ENCODE assay signal across 14 mouse cellular contexts in the genomic region with DNA sequence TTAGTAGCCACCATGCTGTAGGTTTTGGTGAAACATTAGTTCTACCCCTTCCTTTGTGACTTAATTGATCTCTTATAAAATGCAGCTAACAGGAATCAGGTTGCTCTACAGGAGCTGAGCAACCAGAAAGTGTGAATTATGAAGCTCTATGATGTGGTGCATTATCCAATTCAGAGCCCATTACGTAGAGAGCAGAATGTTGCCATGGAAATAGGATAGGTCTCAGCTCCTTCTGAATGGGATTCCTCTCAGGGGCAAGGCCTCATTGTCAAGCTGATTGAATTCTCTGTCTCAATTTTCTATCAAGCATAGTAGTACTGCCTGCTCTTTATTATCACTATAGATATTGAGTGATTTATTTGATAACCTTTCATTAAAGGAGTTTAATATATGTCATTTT.
DNase-seq lines count a peak whose midpoint lies in the region; ATAC-seq lines count a peak whose summit lies in the region.
"Had no signal": no experiment of that assay in that cellular context is flagged by ENCODE, and none has a peak within 500 bp of the region (broad histone marks: within the 10 kb centered on the region; RNA-seq: fewer than 3 reads in every experiment).

No protein-coding gene starts in this region.

- H3K9ac ChIP-seq in midbrain, embryonic 11.5 days (ENCODE audit: low read length): no peak overlapping the region
- no peak overlapping the region for H3K9ac ChIP-seq in forebrain, embryonic 16.5 days (replicated peaks; ENCODE audit: low read depth, low read length)
- no peak overlapping the region for H3K9ac ChIP-seq in midbrain, embryonic 12.5 days (replicated peaks)
- H3K9ac ChIP-seq: heart, embryonic 15.5 days; liver, embryonic 13.5 days had no signal

- no peaks in the 10 kb centered on the region for H3K36me3 ChIP-seq in midbrain, embryonic 11.5 days (ENCODE audit: control insufficient read depth, insufficient read depth, low read length)
- no peaks in the 10 kb centered on the region for H3K36me3 ChIP-seq in midbrain, embryonic 10.5 days
- H3K36me3 ChIP-seq in forebrain, embryonic 16.5 days (ENCODE audit: control insufficient read depth, insufficient read depth): no peaks in the 10 kb centered on the region
- H3K36me3 ChIP-seq in midbrain, embryonic 12.5 days: no peaks in the 10 kb centered on the region
- H3K36me3 ChIP-seq: heart, embryonic 15.5 days; limb, embryonic 10.5 days; liver, embryonic 13.5 days had no signal

- H3K27ac ChIP-seq in midbrain, embryonic 11.5 days (ENCODE audit: low read depth, low read length): no peak overlapping the region
- H3K27ac ChIP-seq in midbrain, embryonic 10.5 days (replicated peaks): no peak overlapping the region
- H3K27ac ChIP-seq in forebrain, embryonic 16.5 days (ENCODE audit: low read length): no peak overlapping the region
- H3K27ac ChIP-seq in midbrain, embryonic 12.5 days (replicated peaks): no peak overlapping the region
- H3K27ac ChIP-seq: heart, embryonic 15.5 days; limb, embryonic 10.5 days; liver, embryonic 13.5 days had no signal

- no peaks in the 10 kb centered on the region for H3K27me3 ChIP-seq in midbrain, embryonic 11.5 days (ENCODE audit: control insufficient read depth, insufficient read depth, low read length)
- no peaks in the 10 kb centered on the region for H3K27me3 ChIP-seq in midbrain, embryonic 10.5 days (ENCODE audit: low read depth, poor library complexity, severe bottlenecking)
- no peaks in the 10 kb centered on the region for H3K27me3 ChIP-seq in forebrain, embryonic 16.5 days (replicated peaks; ENCODE audit: control insufficient read depth, insufficient read depth, low read length)
- H3K27me3 ChIP-seq in midbrain, embryonic 12.5 days: no peaks in the 10 kb centered on the region
- H3K27me3 ChIP-seq: heart, embryonic 15.5 days; liver, embryonic 13.5 days; megakaryocyte, embryonic 14.5 days had no signal

- peak; percentile 61 for ATAC-seq in midbrain, embryonic 11.5 days (ENCODE audit: low FRiP score)
- peak; percentile 74 for ATAC-seq in forebrain, embryonic 16.5 days
- ATAC-seq in midbrain, embryonic 12.5 days (ENCODE audit: low FRiP score, low read depth): peak; percentile 76
- ATAC-seq in megakaryocyte-erythroid progenitor cell, adult 5-6 weeks (replicated peaks; ENCODE audit: low FRiP score, low TSS enrichment, poor library complexity, severe bottlenecking): no peak

- H3K9me3 ChIP-seq in midbrain, embryonic 11.5 days (ENCODE audit: control insufficient read depth, low read length): no peaks in the 10 kb centered on the region
- H3K9me3 ChIP-seq in midbrain, embryonic 10.5 days (replicated peaks): no peaks in the 10 kb centered on the region
- H3K9me3 ChIP-seq in forebrain, embryonic 16.5 days (ENCODE audit: control insufficient read depth, low read length): no peaks in the 10 kb centered on the region
- no peaks in the 10 kb centered on the region for H3K9me3 ChIP-seq in midbrain, embryonic 12.5 days
- H3K9me3 ChIP-seq: heart, embryonic 15.5 days; limb, embryonic 10.5 days; liver, embryonic 13.5 days; megakaryocyte, embryonic 14.5 days had no signal

- H3K4me3 ChIP-seq in midbrain, embryonic 11.5 days (ENCODE audit: low read depth, low read length): no peak overlapping the region
- H3K4me3 ChIP-seq in midbrain, embryonic 10.5 days: no peak overlapping the region
- no peak overlapping the region for H3K4me3 ChIP-seq in forebrain, embryonic 16.5 days (replicated peaks; ENCODE audit: low read length)
- no peak overlapping the region for H3K4me3 ChIP-seq in midbrain, embryonic 12.5 days
- H3K4me3 ChIP-seq: heart, embryonic 15.5 days; limb, embryonic 10.5 days; liver, embryonic 13.5 days; megakaryocyte, embryonic 14.5 days had no signal

- peak; percentile 86 for DNase-seq in midbrain, embryonic 11.5 days (ENCODE audit: low spot score, missing footprints)
- no peak for DNase-seq in midbrain, embryonic 10.5 days (ENCODE audit: low spot score)
- DNase-seq in cerebellum, adult 9-11 months: no peak
- no peak for DNase-seq in left cerebral cortex, adult 18-20 months (ENCODE audit: low spot score in 2 of 2)
- DNase-seq: adrenal gland, adult 8-10 months; cerebellum, adult 2 months; liver, embryonic 13.5 days; thymus, adult 18-20 months had no signal

- H3K4me2 ChIP-seq in midbrain, embryonic 11.5 days: no peak overlapping the region
- H3K4me2 ChIP-seq in forebrain, embryonic 16.5 days (ENCODE audit: low read length): no peak overlapping the region
- H3K4me2 ChIP-seq in midbrain, embryonic 12.5 days (replicated peaks): no peak overlapping the region
- H3K4me2 ChIP-seq: heart, embryonic 15.5 days; liver, embryonic 13.5 days had no signal

- WGBS in midbrain, embryonic 11.5 days: 9% methylated on average over 1 of the region's 1 CpGs
- 25% methylated on average over 1 of the region's 1 CpGs for WGBS in midbrain, embryonic 10.5 days
- WGBS in forebrain, embryonic 16.5 days: 21% methylated on average over 1 of the region's 1 CpGs
- 3% methylated on average over 1 of the region's 1 CpGs for WGBS in midbrain, embryonic 12.5 days

- H3K4me1 ChIP-seq in midbrain, embryonic 11.5 days (ENCODE audit: control insufficient read depth, insufficient read depth, low read length): no peaks in the 10 kb centered on the region
- peaks cover 7% of the 10 kb centered on the region for H3K4me1 ChIP-seq in midbrain, embryonic 10.5 days
- no peaks in the 10 kb centered on the region for H3K4me1 ChIP-seq in forebrain, embryonic 16.5 days (replicated peaks; ENCODE audit: control insufficient read depth, insufficient read depth, low read length)
- peaks cover 2% of the 10 kb centered on the region; the same call in 1 of the 2 replicates for H3K4me1 ChIP-seq in midbrain, embryonic 12.5 days
- H3K4me1 ChIP-seq: heart, embryonic 15.5 days; limb, embryonic 10.5 days; liver, embryonic 13.5 days had no signal
